Mouse (Mus musculus) cerebellum, postnatal 14 days (tissue): ENCODE measurements around the gene Ap3b1.

Experiments used
- DNase-seq, 2 experiments: peaks; one replicate each; pipeline ENCODE4 v3.0.0; 2021; ENCODE audit warnings: mixed read lengths in 2 of 2

The Ap3b1 gene

GRCm38 (mm10) chr13:94375526-94376390 is 17.0 kb downstream of the Ap3b1 start:
- peak; percentile 98 for DNase-seq

GRCm38 (mm10) chr13:94379006-94379405 is 20.2 kb downstream of the Ap3b1 start:
- DNase-seq, result no peak

- DNase-seq, result no peak
Observed at GRCm38 (mm10) chr13:94381427-94381826, 22.7 kb downstream of the Ap3b1 start.

GRCm38 (mm10) chr13:94381829-94382675 is 23.3 kb downstream of the Ap3b1 start:
- DNase-seq, result no peak

- no peak for DNase-seq
Observed at GRCm38 (mm10) chr13:94384931-94385570, 26.3 kb downstream of the Ap3b1 start.

- DNase-seq, result no peak
Observed at GRCm38 (mm10) chr13:94388566-94388965, 29.8 kb downstream of the Ap3b1 start.

GRCm38 (mm10) chr13:94389541-94389940 is 30.8 kb downstream of the Ap3b1 start:
- DNase-seq, result no peak

GRCm38 (mm10) chr13:94392282-94392681 is 33.5 kb downstream of the Ap3b1 start:
- no peak for DNase-seq

GRCm38 (mm10) chr13:94394486-94394885 is 35.7 kb downstream of the Ap3b1 start:
- no peak for DNase-seq

- peak; percentile 37 to 62 for DNase-seq
Observed at GRCm38 (mm10) chr13:94395763-94396162, 37.0 kb downstream of the Ap3b1 start.

- peak; percentile 67 to 70 for DNase-seq
Observed at GRCm38 (mm10) chr13:94396392-94396920, 37.7 kb downstream of the Ap3b1 start.

- DNase-seq, result no peak
Observed at GRCm38 (mm10) chr13:94398568-94399374, 40.0 kb downstream of the Ap3b1 start.

- DNase-seq, result no peak
Observed at GRCm38 (mm10) chr13:94400465-94400864, 41.7 kb downstream of the Ap3b1 start.

GRCm38 (mm10) chr13:94423600-94423999 is 64.8 kb downstream of the Ap3b1 start:
- DNase-seq, result no peak

GRCm38 (mm10) chr13:94429567-94429966 is 70.8 kb downstream of the Ap3b1 start:
- no peak for DNase-seq

GRCm38 (mm10) chr13:94439386-94439785 is 80.6 kb downstream of the Ap3b1 start:
- DNase-seq, result peak; percentile 65 to 76

- no peak for DNase-seq
Observed at GRCm38 (mm10) chr13:94441199-94441598, 82.4 kb downstream of the Ap3b1 start.

GRCm38 (mm10) chr13:94443411-94443810 is 84.7 kb downstream of the Ap3b1 start:
- DNase-seq, result no peak

GRCm38 (mm10) chr13:94445103-94445502 is 86.3 kb downstream of the Ap3b1 start:
- no peak for DNase-seq

- no peak for DNase-seq
Observed at GRCm38 (mm10) chr13:94447003-94447402, 88.2 kb downstream of the Ap3b1 start.

- no peak for DNase-seq
Observed at GRCm38 (mm10) chr13:94449593-94449992, 90.8 kb downstream of the Ap3b1 start.

- peak; percentile 61 to 70 for DNase-seq
Observed at GRCm38 (mm10) chr13:94451229-94451628, 92.5 kb downstream of the Ap3b1 start.
